Mouse (Mus musculus) monocyte, adult 2 months (primary cell): ENCODE data around the gene Sel1l3.

ENCODE experiments used
- DNase-seq, 2 experiments: peaks; one replicate each; pipeline ENCODE4 v3.0.0; 2022; ENCODE audit warnings: low spot score in 2 of 2, low read depth in 1 of 2

The Sel1l3 gene

DNA sequence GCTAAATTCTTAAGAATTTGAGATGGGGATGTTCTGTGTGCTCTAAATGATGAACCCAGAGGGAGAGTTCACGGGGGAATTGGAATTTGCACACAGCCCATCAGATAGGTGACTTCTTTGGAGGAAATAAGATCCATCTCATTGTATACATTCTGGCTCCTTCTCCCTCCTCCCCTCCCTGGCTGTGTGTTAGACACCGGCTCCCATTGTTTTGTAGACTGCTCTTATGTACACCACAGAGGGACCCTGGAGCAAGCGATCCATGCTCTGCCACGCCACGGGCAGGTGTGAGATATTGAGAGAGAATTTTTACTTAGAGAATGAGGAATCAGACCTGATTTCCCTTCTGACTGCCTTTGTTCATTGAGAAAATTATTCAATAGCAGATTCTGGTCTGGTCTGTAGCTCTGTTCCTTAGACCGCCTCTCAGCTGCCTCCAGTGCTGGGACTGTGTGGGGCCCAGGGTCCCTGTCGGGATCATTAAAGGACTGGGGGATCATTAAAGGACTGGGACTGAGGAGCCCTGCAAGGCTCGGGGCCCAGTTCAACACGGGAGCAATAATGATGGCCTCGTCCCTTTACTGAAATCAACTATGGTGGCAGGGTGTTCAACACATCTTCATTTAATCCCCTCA lies 67.6 kb downstream of the Sel1l3 start:
- DNase-seq: no peak

DNA sequence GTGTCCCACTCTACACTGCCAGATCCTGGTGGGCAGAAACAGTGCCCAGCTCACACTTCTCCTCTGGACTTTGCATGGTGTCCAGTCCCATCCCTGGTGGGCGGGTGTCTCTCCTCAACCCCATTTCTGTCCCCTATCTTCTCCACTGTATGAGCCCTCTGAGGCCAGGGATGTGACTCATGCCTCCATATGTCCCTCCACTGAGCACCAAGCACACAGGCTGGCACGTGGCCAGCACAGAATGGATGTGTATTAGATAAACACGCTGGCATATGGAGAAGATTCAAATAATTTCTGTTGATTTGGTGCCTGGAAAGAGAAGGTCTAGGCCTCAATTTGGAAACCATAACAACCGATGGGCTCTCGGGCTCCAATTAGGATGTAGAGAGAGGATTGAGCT lies 71.1 kb downstream of the Sel1l3 start:
- no peak for DNase-seq

DNA sequence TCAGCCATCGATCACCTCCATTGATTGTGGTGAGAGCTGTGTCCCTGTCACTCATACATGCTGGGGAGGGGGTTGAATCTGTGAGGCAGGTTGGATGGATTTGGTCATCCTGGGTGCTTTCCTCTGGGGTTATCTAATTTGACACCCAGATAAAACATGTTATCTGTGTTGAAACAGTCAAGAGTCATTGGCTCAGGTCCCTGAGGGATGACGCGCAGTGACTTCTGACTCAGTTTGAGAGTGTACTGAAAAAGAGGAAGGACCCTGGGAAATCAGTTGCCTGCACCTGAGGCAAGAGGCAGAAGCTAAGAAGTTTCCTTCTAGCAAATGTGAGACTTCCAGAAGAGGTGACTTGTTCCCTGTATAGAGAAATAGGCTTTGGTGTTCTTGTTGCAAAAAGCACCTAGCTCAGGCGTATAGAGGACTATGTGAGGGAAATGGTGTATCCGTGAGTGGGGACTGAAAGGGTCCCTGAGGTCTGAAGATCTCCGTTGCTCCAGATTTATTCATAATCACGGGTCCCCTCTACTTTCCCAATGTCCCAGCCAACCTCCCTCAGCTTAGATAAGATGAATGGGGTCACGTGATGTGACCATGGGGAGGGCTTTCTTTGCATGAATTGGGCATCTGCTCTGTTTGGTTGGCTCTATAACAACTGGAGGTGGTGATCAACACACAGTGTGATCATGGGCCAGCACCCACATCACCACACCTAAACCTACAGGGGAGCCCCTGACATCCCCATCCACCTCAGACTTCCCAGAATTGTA lies 73.4 kb downstream of the Sel1l3 start:
- DNase-seq: no peak

DNA sequence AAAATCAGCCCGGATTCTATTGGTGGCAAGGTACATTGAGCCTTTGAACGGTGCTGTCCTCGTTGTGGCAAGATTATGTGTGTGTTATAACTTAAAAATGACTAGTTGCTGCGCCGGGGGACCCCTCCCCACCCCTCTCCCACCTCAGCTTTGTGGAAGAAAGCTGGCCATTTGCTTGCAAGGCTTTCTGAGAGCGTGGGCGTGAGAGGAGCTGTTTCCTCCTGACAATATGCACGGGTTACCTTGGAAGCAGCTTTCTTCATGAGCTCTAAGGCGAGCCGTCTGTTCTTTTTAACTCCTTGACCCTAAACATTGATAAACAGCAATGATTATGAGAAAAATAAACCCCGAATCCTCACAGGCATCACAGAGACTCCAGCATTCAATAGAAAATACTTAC lies 74.2 kb downstream of the Sel1l3 start:
- no peak for DNase-seq

DNA sequence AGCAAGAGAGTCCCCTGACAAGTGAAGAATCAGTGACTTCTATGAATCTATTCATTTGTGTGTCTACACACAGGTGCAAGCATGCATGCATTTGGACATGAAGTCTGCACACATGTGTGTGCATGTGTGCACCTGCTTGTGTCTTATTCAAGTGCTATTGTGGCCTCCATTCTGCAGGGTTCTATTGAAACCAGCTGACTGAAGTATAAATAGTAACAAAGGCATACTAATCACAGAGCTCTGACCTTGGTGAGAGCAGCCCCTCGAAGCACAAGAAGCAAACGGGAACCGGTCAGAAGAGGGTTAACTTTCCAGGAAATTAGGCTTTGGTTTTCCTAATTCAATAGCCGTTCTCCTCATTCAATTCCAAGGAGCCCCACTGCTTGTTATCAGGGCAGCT lies 74.6 kb downstream of the Sel1l3 start:
- DNase-seq: no peak

DNA sequence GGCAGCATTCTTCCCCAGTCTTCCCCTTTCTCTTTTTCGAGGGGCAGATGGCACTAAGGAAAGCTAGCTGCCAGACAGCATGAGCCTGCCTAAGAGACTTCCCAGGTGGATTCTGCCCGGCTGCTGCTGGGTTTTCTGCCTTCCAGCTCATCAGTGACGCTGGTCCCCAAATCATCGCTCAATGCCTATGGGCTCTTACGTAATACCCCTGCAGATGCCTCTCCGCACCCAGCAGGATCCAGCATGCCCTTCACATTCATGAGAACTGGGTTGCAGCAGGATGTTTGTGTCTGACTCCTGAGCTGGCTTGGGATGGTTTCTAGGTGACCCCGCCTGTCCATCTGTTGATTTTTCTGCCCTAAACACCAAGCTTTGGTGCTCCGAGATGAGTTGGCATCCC lies 75.7 kb downstream of the Sel1l3 start:
- no peak for DNase-seq

DNA sequence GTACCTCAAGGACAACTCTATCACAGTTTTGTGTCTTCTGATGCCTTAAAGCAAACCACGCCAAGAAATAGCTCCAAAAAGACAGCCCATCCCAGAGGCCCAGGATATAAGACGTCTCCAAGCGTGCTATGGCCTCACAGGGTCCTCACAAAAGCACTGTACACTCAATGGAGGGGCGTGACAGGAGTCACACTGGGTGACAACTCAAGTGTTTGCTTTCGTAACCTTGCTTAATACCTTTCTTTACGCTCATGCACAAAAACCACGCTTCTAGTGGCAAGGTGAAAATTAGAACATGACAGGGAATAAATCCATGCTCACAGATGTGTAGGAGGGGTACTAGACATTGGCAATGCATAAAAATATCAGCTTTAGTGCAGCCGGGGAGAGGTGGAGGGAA lies 77.7 kb downstream of the Sel1l3 start:
- no peak for DNase-seq

DNA sequence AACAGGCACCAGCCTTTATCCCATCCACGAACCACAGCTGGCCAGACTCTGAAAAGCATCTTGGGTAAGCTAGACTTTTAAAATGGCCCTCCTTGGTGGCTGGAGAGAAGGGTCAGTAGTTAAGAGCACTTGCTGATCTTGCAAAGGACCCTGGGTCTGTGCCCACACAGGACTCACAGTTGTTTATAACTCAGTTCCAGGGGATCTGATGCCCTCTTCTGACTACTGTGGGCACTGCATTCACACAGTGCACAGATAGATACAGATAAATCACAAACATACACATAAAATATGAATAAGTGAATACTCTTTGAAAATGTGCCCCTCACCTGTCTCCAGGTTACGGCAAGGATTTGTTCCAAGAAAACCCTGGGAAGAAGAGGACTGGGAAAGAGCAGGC lies 79.7 kb downstream of the Sel1l3 start:
- no peak for DNase-seq

DNA sequence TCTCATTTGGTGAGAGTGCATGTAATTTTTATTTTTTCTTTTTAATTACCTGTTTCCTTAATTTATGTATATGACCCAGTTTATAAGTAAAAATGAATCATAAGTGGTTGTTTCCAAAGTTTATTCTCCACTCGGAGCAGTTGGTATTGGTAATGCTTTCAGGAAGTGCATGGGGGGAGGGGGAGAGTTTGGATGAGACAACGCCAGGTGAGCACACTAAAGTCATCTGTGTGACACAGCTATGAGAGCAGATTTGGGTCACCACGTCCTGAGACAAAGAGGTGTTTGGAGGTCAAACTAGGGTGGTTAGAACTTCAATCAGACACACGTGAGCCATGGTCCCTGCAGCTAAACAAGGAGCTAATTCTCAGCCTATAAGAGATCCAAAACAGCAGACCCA lies 89.0 kb downstream of the Sel1l3 start:
- no peak for DNase-seq

DNA sequence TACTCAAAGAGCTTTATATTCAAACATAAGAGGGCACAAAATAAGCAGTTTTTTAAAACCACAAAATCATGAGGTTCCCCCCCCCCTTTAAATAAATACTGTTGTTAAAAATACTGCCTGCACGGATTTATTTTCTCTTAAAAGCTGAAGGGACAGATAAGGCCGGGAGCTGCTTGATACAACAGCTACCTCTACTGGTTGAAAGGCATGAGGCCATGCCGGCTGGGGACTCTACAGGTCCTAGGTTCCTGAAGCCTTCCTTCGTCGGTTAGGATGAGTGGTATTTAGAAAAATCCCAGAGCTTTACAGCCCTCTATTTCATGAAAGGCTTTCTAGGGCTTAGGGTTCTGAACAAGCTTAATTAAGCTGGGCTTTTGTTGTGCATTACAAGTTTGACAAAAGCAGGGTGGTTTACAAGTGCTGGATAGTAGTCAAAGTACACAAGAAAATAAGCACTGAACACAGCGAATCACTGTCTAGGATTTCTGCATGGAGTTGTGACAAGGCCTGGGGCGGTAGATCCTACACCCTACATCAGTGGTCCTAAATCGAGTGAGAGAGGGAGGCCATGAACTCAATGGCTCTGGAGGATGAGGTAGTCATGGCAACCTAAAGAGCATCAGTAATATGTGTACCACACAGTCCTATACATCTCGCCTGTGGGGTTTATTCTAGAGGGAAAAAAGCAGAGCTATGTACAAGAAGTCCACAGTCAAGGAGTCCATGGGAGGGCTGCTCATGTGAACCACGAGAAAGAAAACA lies 90.0 kb downstream of the Sel1l3 start:
- DNase-seq: no peak

DNA sequence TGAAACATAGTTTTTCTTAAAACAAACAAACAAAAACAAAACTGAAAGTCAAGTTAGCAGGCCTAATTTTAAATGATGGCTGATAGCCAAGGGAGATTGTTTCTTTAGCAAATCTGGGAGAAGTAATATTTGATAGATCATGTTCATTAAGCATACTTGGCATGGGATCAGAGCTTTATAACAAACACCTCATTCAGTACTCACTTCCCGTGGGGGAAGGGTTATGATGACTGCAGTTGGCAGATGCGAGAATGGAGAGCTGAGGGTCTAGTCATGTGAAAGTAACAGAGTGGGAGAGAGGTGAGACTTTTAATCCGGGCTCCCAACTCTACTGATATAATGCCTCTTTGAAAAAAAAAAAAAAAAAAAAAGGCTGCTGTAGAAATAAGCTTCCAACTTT lies 94.0 kb downstream of the Sel1l3 start:
- no peak for DNase-seq

DNA sequence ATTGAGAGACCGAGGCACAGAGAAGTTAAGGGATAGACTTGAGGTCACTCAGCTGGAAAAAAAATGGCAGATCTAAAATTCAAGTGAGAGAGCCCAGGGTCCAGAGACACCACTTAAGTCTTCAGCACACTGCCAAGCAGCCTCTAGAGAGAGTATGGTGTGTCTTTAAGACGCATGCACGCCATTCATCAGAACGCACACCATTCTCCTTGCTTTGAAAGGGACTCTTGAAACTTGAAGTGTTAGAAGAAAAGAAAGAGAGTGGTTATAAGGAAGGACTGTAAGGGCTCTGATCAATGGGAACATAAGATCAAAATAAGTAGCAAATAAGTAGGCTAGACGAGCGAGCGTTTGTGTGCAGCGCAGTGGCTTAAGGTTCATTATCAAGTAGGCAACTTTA lies 95.5 kb downstream of the Sel1l3 start:
- DNase-seq: no peak

DNA sequence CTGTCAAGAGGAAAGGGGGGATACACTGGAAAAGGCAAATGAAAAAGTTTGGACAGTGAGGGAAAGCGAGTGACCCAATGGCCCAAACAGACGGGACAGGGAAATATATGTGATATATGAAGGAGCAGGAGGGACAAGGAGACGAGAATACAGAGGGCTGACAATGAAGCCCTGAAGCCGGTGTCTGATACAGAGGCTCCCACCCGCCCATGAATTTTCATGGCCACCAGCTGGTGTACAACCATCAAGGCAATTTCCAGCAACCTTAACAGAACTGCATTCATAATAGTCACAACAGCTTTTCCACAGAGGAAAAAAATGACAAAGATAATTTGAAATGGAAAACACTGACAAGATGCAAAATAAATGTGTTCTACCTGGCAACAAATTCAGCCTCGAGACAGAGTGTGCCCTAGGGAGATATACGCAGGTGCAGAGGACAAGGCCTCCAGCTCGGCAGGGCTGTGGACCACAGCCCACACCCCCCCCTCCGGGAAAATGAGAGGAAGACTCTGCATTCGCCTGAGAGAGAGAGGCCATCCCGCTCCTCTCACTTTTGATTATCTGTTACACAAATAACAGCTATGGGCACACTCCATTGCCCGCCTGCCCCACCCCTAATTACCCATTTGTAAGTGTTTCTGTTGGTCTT lies 99.0 kb downstream of the Sel1l3 start:
- DNase-seq: no peak

DNA sequence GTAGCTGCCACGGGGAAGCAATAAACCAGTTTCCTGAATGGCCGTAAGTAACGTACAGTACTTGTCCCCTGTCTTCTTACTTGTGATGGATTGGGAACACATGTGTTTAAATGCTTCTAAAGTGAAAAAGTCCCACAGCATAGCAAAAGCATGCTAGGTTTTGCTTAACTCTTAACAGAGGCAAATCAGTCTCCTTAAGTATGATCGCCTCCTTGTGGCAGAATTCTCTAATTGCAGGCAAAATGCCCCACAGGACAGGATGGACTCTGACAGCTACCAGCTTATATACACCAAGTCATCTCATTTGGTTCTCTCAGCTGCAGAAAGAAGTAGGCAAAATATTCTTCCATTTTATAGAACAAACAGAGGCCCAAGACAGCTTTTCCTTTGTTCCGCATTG lies 100.8 kb downstream of the Sel1l3 start:
- no peak for DNase-seq

DNA sequence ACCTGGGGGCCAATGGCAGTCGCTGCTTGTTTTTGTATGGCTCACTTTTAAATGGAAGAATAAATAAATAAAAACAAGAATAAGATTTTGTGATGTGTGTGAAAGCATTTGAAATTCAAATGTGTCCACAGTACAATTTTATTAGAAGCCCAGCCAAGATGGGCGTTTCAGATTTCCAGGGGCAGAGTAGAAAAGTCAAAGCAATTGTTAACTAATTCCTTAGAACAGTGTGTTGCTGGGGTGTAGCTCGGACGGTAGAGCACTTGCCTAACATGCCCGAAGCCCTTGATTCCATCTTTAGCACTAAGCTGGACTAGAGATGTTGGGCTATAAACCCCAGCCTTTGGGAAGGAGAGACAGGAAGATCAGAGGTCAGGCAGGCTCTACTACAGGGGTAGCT lies 102.7 kb downstream of the Sel1l3 start:
- DNase-seq: no peak

DNA sequence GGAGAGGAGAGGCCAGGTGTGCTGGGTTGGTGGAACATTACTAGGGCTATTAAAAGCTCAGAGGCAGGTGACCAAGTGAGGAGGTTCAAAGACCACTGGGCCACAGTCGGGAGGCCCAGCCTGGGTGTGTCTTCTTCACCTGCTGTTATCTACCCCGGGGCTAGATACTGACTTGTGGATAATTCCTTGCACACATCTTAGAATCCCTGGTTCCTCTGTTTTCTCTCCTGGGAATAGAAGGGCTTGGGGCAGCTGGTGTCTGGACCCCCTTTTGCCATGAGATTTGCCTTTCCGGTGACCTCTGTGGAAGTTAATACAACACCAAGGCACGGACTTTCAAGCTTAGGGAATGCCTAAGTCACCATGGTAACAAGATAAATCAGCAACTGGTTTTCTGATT lies 103.5 kb downstream of the Sel1l3 start:
- no peak for DNase-seq

DNA sequence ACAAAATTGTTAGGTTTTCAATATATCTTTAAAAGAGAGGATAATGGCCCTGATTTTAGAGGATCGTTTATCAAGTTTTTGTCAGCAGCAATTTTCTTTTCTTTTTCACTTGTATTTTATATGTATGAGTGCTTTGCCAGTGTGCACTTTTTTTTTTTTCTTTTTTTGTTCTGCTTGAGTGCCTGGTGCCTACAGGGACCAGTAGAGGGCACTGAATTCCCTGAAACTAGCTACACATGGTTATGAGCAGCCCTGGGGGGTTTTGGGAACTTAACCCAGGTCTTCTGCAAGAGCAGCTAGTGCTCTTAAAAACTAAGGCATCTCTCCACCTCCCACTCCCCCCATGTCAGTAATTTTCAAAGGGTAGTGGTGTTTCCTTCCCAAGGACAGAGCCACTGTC lies 105.1 kb downstream of the Sel1l3 start:
- DNase-seq: no peak

DNA sequence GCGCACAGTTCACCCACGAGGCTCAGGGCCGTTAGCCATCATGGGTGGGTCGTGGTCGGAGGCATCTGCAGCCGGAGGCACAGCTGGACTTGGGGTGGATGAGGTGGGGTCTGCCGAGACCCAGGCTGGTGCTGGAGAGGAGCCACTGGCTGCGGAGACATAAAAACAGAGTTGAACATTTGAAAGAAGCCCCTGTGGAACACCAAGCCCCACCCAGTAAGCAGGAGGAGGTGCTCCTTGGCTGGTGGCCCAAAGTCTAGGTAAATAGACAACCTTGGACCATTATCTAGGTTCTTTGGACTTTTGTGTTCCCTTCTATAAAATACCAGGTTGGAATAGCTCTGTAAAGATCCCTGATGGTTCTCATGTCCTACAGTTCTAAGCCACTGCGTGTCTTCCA lies 105.7 kb downstream of the Sel1l3 start:
- no peak for DNase-seq

DNA sequence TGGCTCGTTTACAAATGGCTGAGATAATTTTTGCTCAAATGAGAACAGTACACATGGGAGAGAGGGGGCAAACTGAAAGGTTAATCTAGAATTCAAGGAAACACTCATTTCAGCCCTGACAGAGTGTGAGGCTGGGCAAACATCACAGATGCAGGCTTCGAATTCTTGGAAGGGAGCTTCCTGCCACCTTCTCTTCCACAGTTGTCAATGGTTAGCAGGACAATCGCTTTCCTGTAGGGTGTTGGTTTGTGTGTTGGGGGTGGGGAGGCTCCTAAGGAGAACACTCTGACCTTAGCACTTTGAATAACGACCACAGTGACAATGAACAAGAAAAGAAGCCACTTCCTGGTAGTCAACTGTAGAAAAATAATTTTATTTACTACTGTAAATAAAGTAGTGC lies 107.0 kb downstream of the Sel1l3 start:
- DNase-seq: no peak

DNA sequence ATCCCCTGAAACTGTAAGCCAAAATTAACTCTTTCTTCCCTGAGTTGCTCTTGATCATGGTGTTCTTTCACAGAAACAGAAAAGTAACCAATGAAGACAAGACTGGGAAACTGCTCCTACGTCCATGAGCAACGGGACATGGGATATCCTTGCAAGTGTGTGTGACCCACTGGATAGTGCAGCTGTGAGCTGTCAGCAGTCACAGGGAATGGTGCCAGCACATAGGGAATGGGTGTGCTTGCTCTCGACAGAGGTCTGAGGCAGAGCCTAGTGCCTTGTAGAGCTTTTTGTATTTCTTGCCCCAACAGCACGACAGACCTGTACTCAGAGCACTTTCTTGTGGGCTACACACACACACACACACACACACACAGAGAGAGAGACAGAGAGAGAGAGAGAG lies 107.6 kb downstream of the Sel1l3 start:
- DNase-seq: no peak

DNA sequence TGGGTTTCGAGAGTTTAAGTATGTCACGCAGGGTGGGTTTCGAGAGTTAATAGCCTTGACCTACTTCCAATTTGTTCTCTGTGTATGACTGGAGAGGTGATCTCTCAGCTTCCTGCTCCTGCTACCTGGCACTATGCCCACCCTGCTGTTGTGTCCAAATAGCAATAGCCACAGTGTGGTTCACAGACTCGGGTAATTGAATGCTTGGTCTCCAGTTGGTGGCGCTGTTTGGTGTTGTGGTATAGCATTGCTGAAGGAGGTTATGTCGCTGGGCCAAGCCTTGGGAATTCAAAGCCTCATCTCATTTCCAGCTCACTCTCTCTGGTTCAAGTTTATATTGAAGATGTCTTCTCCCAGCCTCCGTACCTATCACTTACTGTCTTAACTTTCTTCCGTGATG lies 108.0 kb downstream of the Sel1l3 start:
- DNase-seq: no peak
